Mouse (Mus musculus): ENCODE results near the gene Mgat4b. TPM values are rescaled to one million over a fixed set of nuclear protein-coding genes. Genes with fewer than 3 reads are reported as not detected.

Gene Mgat4b
- polyA plus RNA-seq, 1 experiment from 2014 or later, result 29.9 TPM

DNA sequence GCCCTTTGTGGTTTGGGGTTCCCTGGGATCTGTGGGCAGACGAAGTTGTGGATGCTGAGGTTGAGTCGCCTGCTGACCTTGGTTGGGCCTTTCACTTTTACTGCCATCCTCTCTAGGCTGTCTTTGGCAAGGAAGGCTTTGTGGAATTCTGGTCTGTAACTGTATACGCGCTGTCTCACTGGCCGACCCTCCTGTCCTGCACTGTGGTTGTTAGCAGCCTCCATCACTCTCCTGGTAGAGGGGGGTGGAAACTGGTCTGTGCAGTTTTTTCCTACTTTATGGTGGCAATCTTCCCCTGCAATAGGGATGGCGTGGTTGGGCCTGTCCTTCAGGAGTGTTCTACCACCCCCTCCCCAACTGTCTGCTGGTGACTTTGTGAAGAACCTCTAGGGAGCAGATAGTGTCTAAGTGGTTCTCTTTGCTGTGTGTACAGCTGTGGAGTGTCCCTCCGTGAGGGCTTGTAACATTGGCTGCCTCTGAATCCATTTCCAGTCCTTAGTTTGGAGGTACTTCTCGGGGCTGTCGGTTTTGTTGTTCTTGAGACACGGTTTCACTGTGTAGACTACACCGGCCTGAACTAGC is 42.1 kb downstream of the Mgat4b start:
- 71% methylated on average over 11 of the region's 11 CpGs for WGBS
- DNase-seq (ENCODE audit: low spot score), result peak; percentile 24
- Histone ChIP-seq H3K27ac (peak overlapping the region; percentile 75), H3K36me3 (peaks cover 34% of the 10 kb centered on the region), H3K4me3 (no peak overlapping the region), H3K9me3 (no peaks in the 10 kb centered on the region), H3K4me1 (replicated peaks) (peaks cover 28% of the 10 kb centered on the region), H3K27me3 (ENCODE audit: insufficient read depth, poor library complexity, severe bottlenecking) (no peaks in the 10 kb centered on the region)

DNA sequence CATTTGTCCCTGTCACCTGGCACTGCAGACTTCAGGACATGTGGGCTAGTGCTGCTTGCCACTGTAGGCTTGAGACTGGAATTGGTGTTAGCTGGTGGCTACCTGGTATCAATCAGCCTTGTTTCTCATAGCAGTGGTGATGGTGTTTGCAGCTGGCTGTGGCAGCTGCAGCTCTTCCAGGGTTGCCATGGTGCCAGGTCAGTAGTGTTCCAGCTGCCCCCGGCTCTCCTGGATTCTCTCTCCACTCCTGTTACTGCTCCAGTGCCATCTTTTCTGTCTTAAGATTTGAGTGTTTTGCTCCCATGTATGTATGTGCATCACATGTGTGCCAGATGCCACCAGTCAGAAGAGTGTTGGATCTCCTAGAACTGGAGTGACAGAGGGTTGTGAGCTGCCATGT is 42.7 kb downstream of the Mgat4b start:
- no peak overlapping the region for H3K27ac ChIP-seq

DNA sequence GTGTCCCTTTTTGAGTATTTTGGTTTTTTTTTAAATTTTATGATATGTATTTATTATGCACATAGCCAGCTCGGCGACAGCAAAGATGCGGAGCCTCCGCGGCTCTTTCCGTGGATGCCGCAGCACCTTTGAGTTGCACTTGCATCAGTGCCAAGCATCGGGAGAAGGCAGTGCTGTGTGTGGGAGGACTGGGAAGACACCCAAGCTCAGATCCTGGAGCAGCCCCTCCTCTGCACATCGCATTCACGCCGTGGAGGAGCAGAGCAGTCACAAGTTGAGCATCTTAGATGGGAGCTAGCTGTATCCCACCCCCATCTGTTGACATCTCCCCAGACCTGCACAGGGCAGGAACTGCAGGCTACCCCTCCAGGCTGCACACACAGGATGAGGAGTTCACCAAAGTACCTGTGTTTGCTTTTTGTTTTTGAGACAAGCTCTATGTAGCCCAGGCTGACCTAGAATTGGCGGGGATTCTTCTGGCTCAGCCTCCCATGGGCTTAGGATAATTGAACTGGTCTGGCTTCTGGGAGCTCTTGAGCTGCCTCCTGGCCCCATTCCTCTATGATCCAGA is 43.4 kb downstream of the Mgat4b start:
- Histone ChIP-seq H3K9me3 (no peaks in the 10 kb centered on the region), H3K4me1 (replicated peaks) (peaks cover 28% of the 10 kb centered on the region), H3K27me3 (ENCODE audit: insufficient read depth, poor library complexity, severe bottlenecking) (no peaks in the 10 kb centered on the region), H3K27ac (no peak overlapping the region), H3K36me3 (peaks cover 47% of the 10 kb centered on the region), H3K4me3 (no peak overlapping the region)
- 84% methylated on average over 12 of the region's 12 CpGs for WGBS
- no peak for DNase-seq (ENCODE audit: low spot score)

More for the DNA sequence above, 42.7 kb downstream of the Mgat4b start:
- DNase-seq (ENCODE audit: low spot score), result no peak
- Histone ChIP-seq H3K36me3 (peaks cover 40% of the 10 kb centered on the region), H3K9me3 (no peaks in the 10 kb centered on the region), H3K4me3 (no peak overlapping the region), H3K4me1 (replicated peaks) (peaks cover 28% of the 10 kb centered on the region), H3K27me3 (ENCODE audit: insufficient read depth, poor library complexity, severe bottlenecking) (no peaks in the 10 kb centered on the region)
- WGBS, result 71% methylated on average over 1 of the region's 1 CpGs

DNA sequence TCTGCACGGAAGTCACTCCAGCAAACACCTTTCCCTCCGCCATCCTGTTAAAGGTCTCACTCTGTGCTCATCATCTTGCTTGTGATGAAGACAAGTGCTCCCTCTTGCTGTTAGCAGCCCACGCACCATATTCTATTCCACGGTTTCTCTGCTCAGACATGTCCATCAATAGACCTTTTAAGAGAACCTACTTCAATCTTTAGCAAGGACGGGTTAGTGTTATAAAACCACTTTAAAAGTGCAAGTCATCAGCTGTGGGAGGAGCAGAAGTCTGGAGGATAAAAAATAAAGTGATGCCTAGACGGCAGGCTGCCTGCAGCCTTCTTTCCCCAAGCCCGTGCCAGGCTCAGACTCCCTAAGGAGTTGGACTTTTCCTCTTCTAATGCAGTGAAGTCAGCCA is 45.9 kb downstream of the Mgat4b start:
- Histone ChIP-seq H3K4me3 (no peak overlapping the region), H3K4me1 (replicated peaks) (peaks cover 26% of the 10 kb centered on the region), H3K27ac (no peak overlapping the region), H3K9me3 (no peaks in the 10 kb centered on the region), H3K27me3 (ENCODE audit: insufficient read depth, poor library complexity, severe bottlenecking) (no peaks in the 10 kb centered on the region), H3K36me3 (peaks cover 72% of the 10 kb centered on the region)
- 91% methylated on average over 7 of the region's 7 CpGs for WGBS
- no peak for DNase-seq (ENCODE audit: low spot score)

DNA sequence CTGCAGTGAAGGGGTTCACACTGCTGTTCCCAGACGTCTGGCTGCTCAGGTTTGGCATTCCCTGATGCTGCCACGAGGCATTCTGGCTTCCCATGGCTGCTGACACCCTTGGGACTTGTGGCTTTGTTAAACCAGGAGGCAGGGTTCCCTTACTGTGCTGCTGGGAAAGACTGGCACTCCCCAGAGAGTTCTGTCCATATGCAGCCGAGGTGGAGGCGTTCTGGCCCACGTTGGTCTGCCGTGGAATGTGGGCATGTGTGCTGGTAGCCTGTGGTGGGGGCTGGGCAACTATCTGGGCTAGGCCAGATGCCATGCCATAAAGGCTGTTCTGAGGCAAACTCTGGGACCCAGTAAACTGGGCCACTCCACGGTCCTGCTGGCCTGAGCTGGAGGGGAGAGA is 47.6 kb downstream of the Mgat4b start:
- Histone ChIP-seq H3K4me3 (no peak overlapping the region), H3K9me3 (no peaks in the 10 kb centered on the region), H3K27me3 (ENCODE audit: insufficient read depth, poor library complexity, severe bottlenecking) (no peaks in the 10 kb centered on the region), H3K4me1 (replicated peaks) (peaks cover 10% of the 10 kb centered on the region), H3K36me3 (peaks cover 89% of the 10 kb centered on the region), H3K27ac (no peak overlapping the region)
- DNase-seq (ENCODE audit: low spot score), result no peak
- WGBS, result 92% methylated on average over 7 of the region's 7 CpGs

DNA sequence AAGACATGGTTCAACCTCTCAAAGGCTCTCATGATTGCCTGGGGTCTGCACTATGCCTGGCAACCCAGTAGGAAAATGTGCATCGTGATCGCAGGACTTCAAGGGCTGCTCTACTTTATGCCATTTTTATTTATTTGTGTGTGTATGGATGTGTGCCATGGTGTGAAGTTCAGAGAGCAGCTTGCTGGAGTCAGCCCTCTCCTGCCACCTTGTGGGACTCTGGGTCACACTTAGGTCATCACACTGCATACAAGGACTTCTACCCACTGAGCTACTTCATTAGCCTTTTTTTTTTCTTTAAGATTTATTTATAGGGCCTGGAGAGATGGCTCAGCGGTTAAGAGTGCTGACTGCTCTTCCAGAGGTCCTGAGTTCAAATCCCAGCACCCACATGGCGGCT is 51.3 kb downstream of the Mgat4b start:
- peaks cover 99% of the 10 kb centered on the region for H3K36me3 ChIP-seq
- H3K4me3 ChIP-seq, result no peak overlapping the region
- H3K4me1 ChIP-seq (replicated peaks), result no peaks in the 10 kb centered on the region
- no peak overlapping the region for H3K27ac ChIP-seq
- no peaks in the 10 kb centered on the region for H3K27me3 ChIP-seq (ENCODE audit: insufficient read depth, poor library complexity, severe bottlenecking)
- no peaks in the 10 kb centered on the region for H3K9me3 ChIP-seq
- no peak for DNase-seq (ENCODE audit: low spot score)
- WGBS, result 97% methylated on average over 4 of the region's 4 CpGs

DNA sequence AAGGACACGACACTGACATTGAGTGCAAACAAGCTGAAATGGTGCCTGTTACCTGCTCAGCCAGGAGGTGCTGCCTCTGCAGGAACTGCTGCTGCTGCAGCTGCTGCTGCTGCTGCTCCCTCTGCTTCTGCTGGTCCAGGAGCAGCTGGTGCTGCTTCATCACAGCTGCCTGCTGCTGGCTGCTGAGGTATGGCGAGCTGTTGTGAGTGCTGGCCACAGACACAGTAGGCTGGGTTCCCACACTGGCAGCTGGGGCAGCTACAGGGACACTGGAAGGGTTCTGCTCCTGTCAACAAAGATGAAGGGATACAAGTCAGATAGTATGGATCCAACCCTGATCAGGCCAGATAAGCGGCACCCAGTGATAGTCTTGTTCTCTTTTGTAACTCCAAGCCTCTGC is 52.5 kb downstream of the Mgat4b start:
- no peak overlapping the region for H3K27ac ChIP-seq
- peaks cover 95% of the 10 kb centered on the region for H3K36me3 ChIP-seq
- H3K27me3 ChIP-seq (ENCODE audit: insufficient read depth, poor library complexity, severe bottlenecking), result no peaks in the 10 kb centered on the region
- no peak for DNase-seq (ENCODE audit: low spot score)
- H3K4me3 ChIP-seq, result no peak overlapping the region
- no peaks in the 10 kb centered on the region for H3K9me3 ChIP-seq
- 97% methylated on average over 3 of the region's 3 CpGs for WGBS
- no peaks in the 10 kb centered on the region for H3K4me1 ChIP-seq (replicated peaks)

DNA sequence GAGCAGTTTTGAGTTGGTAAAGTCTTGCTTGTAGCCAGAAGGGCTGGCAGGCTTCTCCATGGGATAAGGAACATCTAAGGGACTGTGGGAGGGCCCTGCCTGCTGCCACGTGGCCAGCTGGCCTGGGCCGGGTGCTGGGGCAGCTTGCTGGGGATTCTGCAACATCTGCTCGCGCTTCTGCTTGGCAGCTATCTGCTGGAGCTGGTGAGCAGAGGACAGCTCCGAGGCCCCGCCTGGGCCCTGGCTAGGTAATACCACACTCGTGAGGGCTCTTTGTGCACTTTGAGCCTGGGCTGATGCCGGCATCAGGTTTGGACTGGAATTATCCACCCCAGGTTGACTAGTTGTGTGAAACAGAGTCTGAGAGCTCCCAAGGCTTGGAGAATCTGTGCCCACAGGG is 55.2 kb downstream of the Mgat4b start:
- H3K9me3 ChIP-seq, result no peaks in the 10 kb centered on the region
- no peaks in the 10 kb centered on the region for H3K27me3 ChIP-seq (ENCODE audit: insufficient read depth, poor library complexity, severe bottlenecking)
- H3K27ac ChIP-seq, result no peak overlapping the region
- H3K4me1 ChIP-seq (replicated peaks), result no peaks in the 10 kb centered on the region
- peaks cover 81% of the 10 kb centered on the region for H3K36me3 ChIP-seq
- H3K4me3 ChIP-seq, result no peak overlapping the region
- DNase-seq (ENCODE audit: low spot score), result no peak
- WGBS, result 85% methylated on average over 8 of the region's 8 CpGs

DNA sequence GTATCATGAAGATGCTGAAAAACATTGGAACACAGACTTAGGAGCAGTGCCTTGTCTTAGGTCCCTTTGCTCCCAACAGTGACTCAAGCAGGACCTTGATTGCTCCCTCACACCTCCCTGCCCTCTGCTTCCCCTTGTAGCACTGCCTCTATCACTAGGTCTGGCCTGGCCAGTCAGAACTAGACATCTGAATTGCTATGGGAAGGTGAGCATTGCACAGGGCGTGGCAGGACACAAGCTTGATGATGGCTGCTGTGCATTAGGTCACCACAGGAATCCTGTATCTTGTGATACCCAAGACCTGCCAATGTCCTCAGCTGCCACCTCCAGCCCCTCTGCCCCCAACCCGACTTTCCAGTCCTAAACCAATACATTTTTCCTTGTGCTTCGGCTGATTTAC is 56.3 kb downstream of the Mgat4b start:
- H3K27ac ChIP-seq, result no peak overlapping the region
- peaks cover 77% of the 10 kb centered on the region for H3K36me3 ChIP-seq
- 96% methylated on average over 3 of the region's 3 CpGs for WGBS
- H3K9me3 ChIP-seq, result no peaks in the 10 kb centered on the region
- no peaks in the 10 kb centered on the region for H3K27me3 ChIP-seq (ENCODE audit: insufficient read depth, poor library complexity, severe bottlenecking)
- H3K4me1 ChIP-seq (replicated peaks), result no peaks in the 10 kb centered on the region
- no peak for DNase-seq (ENCODE audit: low spot score)
- no peak overlapping the region for H3K4me3 ChIP-seq

DNA sequence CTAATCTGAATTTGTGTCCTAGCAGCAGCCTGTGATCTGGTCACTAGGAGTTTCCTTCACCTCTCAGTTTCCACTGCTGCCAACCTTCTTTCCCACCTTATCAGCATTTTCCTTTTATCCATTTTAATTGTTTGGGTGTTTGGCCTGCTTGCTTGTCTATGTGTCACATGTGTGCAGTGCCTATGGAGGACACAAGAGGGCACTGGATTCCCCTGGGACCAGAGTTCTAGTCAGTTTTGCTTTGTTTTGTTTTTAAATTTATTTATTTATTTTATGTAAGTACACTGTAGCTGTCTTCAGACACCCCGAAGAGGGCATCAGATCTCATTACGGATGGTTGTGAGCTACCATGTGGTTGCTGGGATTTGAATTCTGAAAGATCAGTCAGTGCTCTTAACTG is 58.5 kb downstream of the Mgat4b start:
- H3K9me3 ChIP-seq, result no peaks in the 10 kb centered on the region
- WGBS, result 86% methylated on average over 2 of the region's 2 CpGs
- no peaks in the 10 kb centered on the region for H3K4me1 ChIP-seq (replicated peaks)
- no peak overlapping the region for H3K27ac ChIP-seq
- no peak for DNase-seq (ENCODE audit: low spot score)
- no peak overlapping the region for H3K4me3 ChIP-seq
- H3K36me3 ChIP-seq, result peaks cover 56% of the 10 kb centered on the region
- no peaks in the 10 kb centered on the region for H3K27me3 ChIP-seq (ENCODE audit: insufficient read depth, poor library complexity, severe bottlenecking)

DNA sequence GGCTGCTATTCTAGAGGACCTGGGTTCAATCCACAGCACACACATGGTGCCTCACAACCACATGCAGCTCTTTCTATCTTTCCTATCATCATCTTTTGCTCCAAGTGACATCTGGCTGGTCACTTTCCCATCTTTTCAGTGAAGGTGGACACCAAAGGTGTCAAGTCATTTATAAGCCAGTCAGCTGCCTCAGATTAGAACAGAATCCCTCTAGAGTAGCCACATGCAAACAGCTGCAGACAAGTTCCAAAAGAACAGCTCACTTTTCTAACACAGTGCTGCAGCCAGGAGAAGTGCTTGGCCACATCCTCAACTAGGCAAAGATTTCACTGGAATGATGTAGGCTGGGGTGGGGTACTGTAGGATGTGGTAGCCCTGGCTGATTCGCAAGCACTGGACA is 59.2 kb downstream of the Mgat4b start:
- H3K36me3 ChIP-seq, result peaks cover 54% of the 10 kb centered on the region
- H3K27ac ChIP-seq, result no peak overlapping the region
- 86% methylated on average over 1 of the region's 1 CpGs for WGBS
- H3K27me3 ChIP-seq (ENCODE audit: insufficient read depth, poor library complexity, severe bottlenecking), result no peaks in the 10 kb centered on the region
- H3K4me3 ChIP-seq, result no peak overlapping the region
- no peak for DNase-seq (ENCODE audit: low spot score)
- no peaks in the 10 kb centered on the region for H3K4me1 ChIP-seq (replicated peaks)
- no peaks in the 10 kb centered on the region for H3K9me3 ChIP-seq

DNA sequence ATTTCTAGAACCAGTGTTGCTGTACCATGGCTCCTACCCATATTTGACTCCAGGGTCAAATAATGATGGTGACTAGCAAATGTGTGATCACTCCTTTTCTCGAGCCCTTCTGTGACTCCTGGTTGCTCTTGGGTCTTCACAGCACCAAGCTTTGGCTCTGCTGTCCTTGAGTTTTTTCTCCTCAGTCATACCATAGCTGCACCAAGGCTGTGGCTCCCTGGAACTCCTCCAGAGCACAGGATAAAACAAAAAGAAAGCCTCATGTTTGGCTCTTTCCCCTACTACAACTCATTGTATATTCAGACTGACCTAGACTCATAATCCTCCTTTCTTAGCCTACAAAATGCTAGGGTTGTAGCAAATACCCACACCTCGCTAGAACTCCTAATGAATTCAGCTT is 62.1 kb downstream of the Mgat4b start:
- no peaks in the 10 kb centered on the region for H3K4me1 ChIP-seq (replicated peaks)
- no peak for DNase-seq (ENCODE audit: low spot score)
- no peaks in the 10 kb centered on the region for H3K27me3 ChIP-seq (ENCODE audit: insufficient read depth, poor library complexity, severe bottlenecking)
- no peak overlapping the region for H3K4me3 ChIP-seq
- H3K36me3 ChIP-seq, result peaks cover 39% of the 10 kb centered on the region
- no peaks in the 10 kb centered on the region for H3K9me3 ChIP-seq
- no peak overlapping the region for H3K27ac ChIP-seq
- WGBS, result 88% methylated on average over 2 of the region's 2 CpGs

DNA sequence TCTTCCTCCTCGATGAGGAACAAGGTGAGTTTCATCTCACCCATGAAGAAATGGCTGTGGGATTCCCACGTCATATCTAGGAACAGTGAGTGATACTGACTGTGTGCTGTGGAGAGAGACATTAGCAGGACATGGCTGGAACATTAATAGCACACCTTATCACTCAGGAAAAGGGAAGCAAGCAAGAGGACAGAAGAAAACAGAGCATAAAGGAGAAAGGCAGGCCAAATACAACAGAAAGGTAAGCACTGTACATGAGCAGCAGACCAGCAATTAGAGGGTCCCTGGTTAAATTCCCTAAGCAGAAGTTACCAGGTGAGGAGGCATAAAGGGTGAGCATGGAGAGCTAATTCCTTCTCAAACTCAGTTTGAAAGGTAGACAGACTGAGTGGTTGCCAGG is 64.4 kb downstream of the Mgat4b start:
- Histone ChIP-seq H3K4me3 (no peak overlapping the region), H3K27ac (no peak overlapping the region), H3K36me3 (peaks cover 45% of the 10 kb centered on the region), H3K9me3 (no peaks in the 10 kb centered on the region), H3K27me3 (ENCODE audit: insufficient read depth, poor library complexity, severe bottlenecking) (no peaks in the 10 kb centered on the region), H3K4me1 (replicated peaks) (no peaks in the 10 kb centered on the region)
- WGBS, result 89% methylated on average over 2 of the region's 2 CpGs
- DNase-seq (ENCODE audit: low spot score), result no peak
